Mouse (Mus musculus) cortical plate, adult 2 months (tissue): ENCODE measurements at regions not wholly inside any gene's neighbourhood (a gene's known extent, or its start where the extent isn't known, plus 50 kb on each side); places are given as distances from the start of the nearest gene placed in this dataset.

Experiments used
- H3K27ac ChIP-seq: fragments of 200-500 bp; 2 replicates; pipeline ENCODE4 v1.5.1; 2012; ENCODE audit warnings: low read length, control low read depth, inconsistent platforms; ENCODE audit not compliant: insufficient read depth
- H3K4me1 ChIP-seq: fragments of 200-500 bp; 2 replicates; pipeline ENCODE4 v1.6.1; 2011; ENCODE audit warnings: low read length; ENCODE audit not compliant: control insufficient read depth, insufficient read depth
- H3K4me3 ChIP-seq: fragments of 200-500 bp; 2 replicates; pipeline ENCODE4 v1.5.1; 2011; ENCODE audit warnings: mild to moderate bottlenecking, low read length, control low read depth; ENCODE audit not compliant: insufficient read depth
- CTCF ChIP-seq: fragments of 200-500 bp; IDR thresholded peaks from 2 replicates; pipeline ENCODE4 v1.5.1; 2011; ENCODE audit warnings: mild to moderate bottlenecking, control low read depth, low read length; ENCODE audit not compliant: insufficient read depth; ENCODE audit errors: extremely low read depth
- POLR2A ChIP-seq: fragments of 200-500 bp; IDR thresholded peaks from 2 replicates; pipeline ENCODE4 v1.6.1; 2011; ENCODE audit warnings: mild to moderate bottlenecking, low read length, control low read depth; ENCODE audit not compliant: insufficient read depth; ENCODE audit errors: extremely low read depth

DNA sequence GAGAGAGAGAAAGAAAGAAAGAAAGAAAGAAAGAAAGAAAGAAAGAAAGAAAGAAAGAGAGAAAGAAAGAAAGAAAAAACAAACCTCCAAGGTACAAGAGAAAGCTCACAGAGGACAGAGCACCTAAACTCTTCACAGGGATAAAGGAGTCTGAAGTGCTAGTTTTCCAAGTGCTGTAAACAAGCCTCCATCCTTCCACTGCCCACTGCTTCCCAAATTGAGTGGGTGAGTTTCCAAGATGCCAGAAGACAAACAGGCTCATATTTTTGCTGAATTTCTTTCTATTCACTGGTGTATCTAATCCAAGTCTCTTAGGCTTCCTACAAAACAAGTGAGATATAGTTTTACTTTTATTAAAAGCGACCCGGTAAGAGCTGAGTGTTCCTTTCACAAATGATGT is 218.2 kb downstream of the Lmo4 start:
- Histone ChIP-seq H3K27ac (no peak overlapping the region), H3K4me1 (no peaks in the 10 kb centered on the region; the same call in 1 of the 2 replicates), H3K4me3 (no peak overlapping the region)
- TF ChIP-seq POLR2A (no peak), CTCF (no peak)

DNA sequence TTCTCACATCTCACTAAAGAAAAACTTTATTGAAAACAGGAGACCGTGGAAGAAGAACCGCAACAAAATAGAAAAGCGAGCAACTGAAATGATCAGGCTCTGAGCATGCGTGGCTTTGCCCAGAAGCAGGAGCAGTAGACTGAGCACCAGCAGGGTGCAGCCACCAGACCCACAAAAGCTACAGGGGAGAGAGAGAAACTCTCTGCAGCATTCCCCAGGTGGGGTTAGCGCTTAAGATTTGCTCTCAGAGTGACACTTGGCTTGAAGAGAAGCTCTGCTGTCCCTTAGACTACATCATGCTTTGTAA is 218.9 kb downstream of the Lmo4 start:
- Histone ChIP-seq H3K4me3 (no peak overlapping the region), H3K27ac (no peak overlapping the region)
- TF ChIP-seq POLR2A (no peak), CTCF (no peak)

DNA sequence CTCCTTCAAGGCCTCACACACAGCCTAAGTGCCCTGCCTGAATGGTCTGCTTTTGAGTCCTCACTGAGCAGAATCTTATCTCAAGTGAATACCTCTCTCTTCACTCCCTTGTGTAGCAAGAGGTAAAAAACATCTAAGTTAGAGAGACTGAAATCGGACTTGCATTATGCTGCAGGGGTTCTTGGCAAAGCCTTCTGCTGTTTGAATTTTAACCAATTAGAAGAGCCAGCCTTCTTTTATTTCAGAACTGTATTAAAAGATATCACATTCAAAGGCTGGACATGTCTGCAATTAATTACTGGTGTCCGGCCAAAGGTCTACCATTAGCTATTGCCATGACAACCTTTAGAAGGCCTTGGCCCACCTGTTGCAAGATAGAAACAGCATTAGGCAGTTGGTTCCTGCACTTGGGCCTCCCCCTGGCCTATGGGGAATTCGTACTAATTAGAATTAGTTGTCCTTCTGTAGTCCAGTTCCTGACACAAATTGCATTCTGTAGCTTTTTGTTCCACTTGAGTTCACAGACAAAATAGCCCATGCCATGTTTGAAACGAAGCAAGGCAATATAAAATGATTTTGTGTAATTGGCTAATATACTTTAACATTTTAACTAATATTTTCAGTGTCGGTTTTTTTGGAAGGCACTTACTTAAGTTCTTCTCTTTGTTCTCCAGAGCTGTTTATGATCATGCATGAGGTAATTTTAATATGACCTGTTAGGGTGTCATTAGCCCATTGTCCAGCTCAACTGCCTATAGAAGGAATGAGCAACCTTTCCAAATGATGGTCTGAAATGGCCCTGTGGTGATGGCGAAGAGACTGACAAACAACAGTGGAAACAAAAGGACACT is 219.4 kb downstream of the Lmo4 start:
- Histone ChIP-seq H3K4me3 (no peak overlapping the region), H3K4me1 (no peaks in the 10 kb centered on the region; the same call in 1 of the 2 replicates), H3K27ac (no peak overlapping the region)
- no peak for TF ChIP-seq POLR2A
- no peak for TF ChIP-seq CTCF

More for the DNA sequence above, 218.9 kb downstream of the Lmo4 start:
- H3K4me1 ChIP-seq: no peaks in the 10 kb centered on the region; the same call in 1 of the 2 replicates

DNA sequence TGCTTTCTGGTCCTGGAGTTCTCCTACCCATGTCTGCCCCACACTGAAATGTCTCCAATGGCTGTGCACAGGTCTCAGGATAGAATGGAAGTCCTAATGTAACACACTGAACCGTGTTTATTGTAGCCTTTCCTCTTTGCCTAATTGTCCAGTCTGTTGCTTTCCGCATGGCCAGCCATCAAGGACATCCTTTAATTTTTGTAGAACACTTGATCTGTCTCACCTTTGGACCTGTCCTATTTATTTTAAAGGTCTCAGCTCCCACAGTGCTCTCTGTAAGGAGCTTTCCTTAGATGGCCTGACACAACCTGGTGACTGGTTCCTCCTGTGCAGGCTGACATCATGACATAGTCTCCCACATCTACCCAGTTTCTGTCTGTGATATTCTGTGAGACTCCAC is 226.3 kb downstream of the Lmo4 start:
- Histone ChIP-seq H3K4me1 (no peaks in the 10 kb centered on the region), H3K27ac (no peak overlapping the region), H3K4me3 (no peak overlapping the region)
- TF ChIP-seq POLR2A (no peak), CTCF (no peak)

DNA sequence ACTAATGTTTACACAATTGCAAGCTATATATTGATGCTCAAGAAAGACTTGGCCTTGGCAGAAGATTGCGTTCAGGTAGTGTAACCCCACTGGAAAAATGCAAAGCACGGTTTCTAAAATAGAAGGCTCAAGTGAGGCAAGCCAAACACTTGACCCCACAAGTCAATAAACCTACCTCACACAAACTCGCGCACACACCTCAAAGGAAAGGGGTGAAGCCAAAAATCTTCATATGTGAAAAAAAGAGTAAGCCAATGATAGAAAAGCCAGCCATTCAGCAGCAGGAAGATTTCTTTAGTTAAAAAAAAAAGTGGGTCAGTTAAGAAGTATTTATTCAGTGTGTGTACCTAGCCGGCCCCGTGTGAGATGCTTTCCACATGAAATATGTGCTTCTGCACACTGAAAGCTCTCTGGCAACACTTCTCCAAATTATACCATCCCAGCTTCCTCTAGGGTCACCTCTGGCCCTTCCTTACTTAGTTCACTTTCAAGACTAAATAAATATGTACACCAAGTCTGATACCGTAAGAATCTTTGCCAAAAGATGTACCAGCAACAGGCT is 227.1 kb downstream of the Lmo4 start:
- H3K4me3 ChIP-seq: no peak overlapping the region
- TF ChIP-seq CTCF (no peak), POLR2A (no peak)

DNA sequence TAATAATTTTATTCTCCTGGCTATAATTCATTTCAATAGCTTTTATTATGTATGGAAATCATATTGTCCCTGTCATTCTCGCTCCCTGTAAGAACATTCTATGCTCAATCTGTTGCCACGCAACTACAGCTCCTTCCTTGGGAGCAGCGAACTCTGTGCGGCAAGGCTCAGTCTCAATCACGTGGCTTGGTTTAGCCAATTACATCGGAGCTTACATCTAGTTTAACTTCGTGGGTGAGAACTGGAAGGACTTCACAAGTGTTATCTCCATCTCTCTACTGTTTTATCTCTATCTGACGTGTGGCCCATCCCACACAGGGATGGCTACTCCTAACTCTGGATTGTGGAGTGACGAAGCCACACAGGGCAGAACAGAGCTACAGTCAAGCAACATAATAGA is 231.4 kb downstream of the Lmo4 start:
- no peaks in the 10 kb centered on the region for H3K4me1 ChIP-seq
- no peak overlapping the region for H3K27ac ChIP-seq
- H3K4me3 ChIP-seq: no peak overlapping the region
- TF ChIP-seq CTCF (no peak), POLR2A (no peak)

More for the DNA sequence above, 227.1 kb downstream of the Lmo4 start:
- H3K4me1 ChIP-seq: no peaks in the 10 kb centered on the region
- H3K27ac ChIP-seq: no peak overlapping the region

DNA sequence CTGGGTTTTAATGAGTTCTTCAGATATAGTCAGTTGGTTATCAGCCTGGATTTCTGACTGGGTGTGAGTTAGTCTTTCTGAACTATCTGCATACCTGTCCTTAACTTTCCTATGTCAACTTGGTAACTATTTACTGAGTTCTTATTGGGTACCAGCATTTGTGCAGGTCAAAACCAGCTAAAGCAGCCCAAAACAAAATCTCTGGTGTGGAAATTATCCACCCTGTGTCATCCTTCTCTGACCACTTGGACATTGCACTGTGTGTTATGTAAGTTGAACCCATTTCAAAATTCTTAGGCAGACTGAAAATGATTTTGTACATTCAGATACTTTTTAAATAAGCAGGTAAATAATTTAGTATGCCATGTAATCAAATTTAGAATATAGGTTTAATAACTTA is 232.7 kb downstream of the Lmo4 start:
- no peak for TF ChIP-seq CTCF
- no peak overlapping the region for H3K4me3 ChIP-seq
- H3K27ac ChIP-seq: no peak overlapping the region
- no peaks in the 10 kb centered on the region for H3K4me1 ChIP-seq

DNA sequence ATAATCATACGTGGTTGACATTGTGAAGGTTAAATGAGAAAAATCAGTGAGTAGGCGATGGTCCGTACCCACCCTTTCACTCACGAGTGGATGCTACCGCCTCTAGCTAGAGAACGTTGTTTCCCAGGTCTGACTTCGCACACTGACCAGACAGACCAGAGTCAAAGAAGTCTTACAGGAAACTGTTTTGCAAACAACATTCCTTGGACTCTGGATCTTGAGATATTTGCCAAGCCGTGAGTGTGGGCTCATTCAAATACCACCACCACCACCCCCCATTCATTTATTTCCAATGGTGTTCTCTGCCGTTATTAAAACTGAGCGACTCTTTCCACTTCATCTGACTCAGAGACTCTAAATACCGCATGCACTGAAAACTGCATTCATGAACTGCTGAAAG is 234.2 kb downstream of the Lmo4 start:
- Histone ChIP-seq H3K27ac (no peak overlapping the region), H3K4me3 (no peak overlapping the region), H3K4me1 (no peaks in the 10 kb centered on the region)
- TF ChIP-seq CTCF (no peak), POLR2A (no peak)

DNA sequence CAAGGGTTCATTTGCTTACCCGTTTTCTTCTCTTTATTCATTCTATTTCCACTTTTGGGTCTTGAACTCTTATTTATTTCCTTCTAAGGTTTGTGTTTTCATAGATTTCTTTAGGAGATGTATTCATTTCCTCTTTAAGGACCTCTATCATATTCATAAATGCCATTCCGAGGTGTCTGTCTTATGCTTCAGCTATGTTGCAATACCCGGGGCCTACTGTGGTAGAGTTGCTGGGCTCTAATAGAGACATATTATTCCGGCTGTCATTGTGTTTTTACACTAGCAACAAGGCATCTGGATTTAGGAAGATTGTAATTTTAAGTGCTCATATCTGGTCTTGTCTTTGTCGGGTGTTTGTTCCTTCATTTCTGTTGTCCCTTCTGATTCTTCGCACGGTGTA is 249.5 kb downstream of the Lmo4 start:
- Histone ChIP-seq H3K27ac (no peak overlapping the region), H3K4me1 (no peaks in the 10 kb centered on the region), H3K4me3 (no peak overlapping the region)
- TF ChIP-seq CTCF (no peak), POLR2A (no peak)

DNA sequence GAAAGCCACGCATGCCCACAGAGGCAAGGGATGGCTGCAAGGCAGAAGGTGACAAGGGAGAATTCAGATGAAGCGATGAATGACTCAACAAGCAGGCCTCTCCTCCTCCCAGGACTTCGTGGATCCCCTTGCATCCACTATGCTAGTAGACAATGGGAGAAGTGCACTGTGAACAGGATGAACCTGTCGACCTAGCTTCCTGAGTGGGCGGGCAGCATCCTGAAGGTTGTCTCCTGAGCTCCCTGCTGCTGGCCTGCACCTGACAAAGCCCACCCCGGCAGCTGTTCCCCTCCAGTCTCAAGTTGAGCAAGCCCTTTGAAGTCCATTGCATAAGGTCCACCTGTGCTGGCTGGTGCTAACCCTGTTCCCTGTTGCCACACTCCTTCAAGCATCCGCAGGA is 250.2 kb downstream of the Lmo4 start:
- no peaks in the 10 kb centered on the region for H3K4me1 ChIP-seq
- H3K4me3 ChIP-seq: no peak overlapping the region

More for the DNA sequence above, 250.2 kb downstream of the Lmo4 start:
- no peak overlapping the region for H3K27ac ChIP-seq
- no peak for TF ChIP-seq CTCF
- no peak for TF ChIP-seq POLR2A
